Mouse (Mus musculus) thymus, postnatal 36 days (tissue): ENCODE data around the gene Casp8ap2.

Experiments used
- DNase-seq, 2 experiments: peaks; one replicate each; pipeline ENCODE4 v3.0.0; 2022; ENCODE audit warnings: mixed read lengths in 2 of 2

Casp8ap2 gene

DNA sequence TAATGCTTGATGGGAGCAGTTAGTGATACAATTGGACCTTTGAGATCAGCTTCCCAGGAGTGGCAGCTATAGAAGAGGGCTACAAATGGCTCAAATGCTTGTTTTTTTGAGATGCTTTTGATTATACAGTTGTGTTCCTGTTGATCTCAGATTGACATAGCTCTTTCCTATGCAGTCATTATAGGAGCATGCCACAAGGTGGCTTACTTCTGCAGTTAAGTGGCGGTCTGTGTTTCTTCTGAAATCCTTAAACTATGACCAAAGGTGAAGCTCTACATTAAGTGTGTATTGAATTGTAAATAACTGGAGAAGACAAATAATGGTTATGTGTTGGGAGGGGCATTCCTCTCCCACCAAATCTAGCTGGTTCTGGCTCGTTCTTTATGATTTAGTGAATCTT lies 54.6 kb downstream of the Casp8ap2 start:
- no peak for DNase-seq

DNA sequence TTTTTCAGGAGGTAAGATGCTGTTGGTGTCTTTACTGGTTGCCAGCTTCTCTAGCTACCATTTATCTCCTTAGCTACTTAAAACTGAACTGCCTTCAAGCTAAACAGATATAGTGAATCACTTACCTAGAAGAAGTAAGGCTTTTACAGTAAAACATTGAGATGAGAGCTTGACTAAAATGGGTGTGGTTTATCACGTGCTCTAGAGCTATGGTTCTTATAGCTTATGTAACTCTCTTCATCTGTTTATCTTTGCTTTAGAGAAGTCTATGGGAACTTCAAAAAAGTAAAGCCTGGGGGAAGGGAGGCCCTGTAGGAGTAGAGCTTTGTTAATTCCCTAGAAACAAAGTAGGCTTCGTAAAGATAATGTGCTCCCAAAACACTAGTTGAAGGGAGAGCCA lies 58.8 kb downstream of the Casp8ap2 start:
- DNase-seq = no peak

GRCm38 (mm10) chr4:32677471-32677870 lies 62.2 kb downstream of the Casp8ap2 start:
- DNase-seq = no peak

DNA sequence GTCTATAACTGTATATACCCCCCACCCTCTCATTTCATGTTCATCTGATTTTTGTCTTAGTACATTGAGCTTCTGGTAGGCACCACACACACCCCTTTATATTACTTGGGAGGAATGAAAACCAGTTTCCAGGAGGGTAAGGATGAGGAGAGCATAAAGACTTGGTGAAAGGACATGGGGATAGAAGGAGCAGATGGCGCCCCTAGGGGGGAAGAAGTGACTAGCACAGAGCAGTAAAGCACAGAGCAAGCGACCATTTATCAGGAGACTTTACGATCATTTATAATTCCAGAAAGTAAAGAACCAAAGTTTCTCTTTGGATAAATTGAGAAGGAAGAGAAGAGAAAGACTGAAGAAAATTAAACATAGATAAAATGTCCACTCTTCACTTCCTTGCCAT lies 65.6 kb downstream of the Casp8ap2 start:
- DNase-seq = no peak

GRCm38 (mm10) chr4:32682471-32682870 lies 67.2 kb downstream of the Casp8ap2 start:
- DNase-seq = no peak

DNA sequence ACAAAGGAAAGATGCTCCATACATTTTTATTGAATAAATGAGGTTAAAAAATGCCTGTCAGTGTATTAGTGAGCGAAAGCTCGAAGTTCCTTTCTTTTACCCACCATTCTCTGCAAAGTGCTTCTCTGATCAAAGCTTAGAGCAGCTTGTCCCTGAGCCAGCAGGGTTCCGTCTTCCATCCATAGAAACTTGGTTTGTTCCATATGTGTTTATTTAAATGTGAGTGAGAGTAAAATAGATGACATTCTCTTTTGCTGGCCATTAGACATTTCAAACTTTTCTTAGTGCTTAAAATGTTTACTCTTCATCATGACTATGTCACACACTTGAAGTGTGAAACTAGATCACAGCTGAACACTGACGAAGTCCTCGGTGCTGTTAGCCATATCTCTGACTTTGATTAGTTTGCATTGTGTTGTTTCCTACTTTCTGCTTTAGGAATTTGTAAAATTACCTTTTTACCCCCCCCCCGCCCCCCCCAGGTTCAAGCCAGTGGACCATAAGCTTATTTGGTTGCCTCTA lies 67.9 kb downstream of the Casp8ap2 start:
- DNase-seq = no peak
